Mouse (Mus musculus) neural tube, embryonic 14.5 days (tissue): ENCODE measurements around the gene Rrnad1. TPM values are rescaled to one million over a fixed set of nuclear protein-coding genes. Genes with fewer than 3 reads are reported as not detected.
A peak's percentile ranks its signal among the peaks of the same experiment; 100 is the strongest.

Source experiments
- ATAC-seq: fragments of 200-750 bp; cut with Nextera tagmentation; 2 replicates; pipeline ENCODE4 v1.8.0; 2017; ENCODE audit warnings: low read depth, mild to moderate bottlenecking, moderate TSS enrichment, moderate library complexity
- H3K27ac ChIP-seq: fragments of 300-500 bp; sonication (generic); 2 replicates; pipeline ENCODE4 v1.5.1; 2014; ENCODE audit warnings: low read depth, mild to moderate bottlenecking, control low read depth, low read length, moderate library complexity, mixed read lengths
- H3K27me3 ChIP-seq: fragments of 300-500 bp; sonication (generic); 2 replicates; pipeline ENCODE4 v1.6.1; 2014; ENCODE audit warnings: low read length; ENCODE audit not compliant: control insufficient read depth, insufficient read depth
- H3K36me3 ChIP-seq: fragments of 300-500 bp; sonication (generic); 2 replicates; pipeline ENCODE4 v1.6.1; 2014; ENCODE audit warnings: low read length, mixed read lengths; ENCODE audit not compliant: control insufficient read depth, insufficient read depth
- H3K4me1 ChIP-seq: fragments of 300-500 bp; sonication (generic); 2 replicates; pipeline ENCODE4 v1.6.1; 2014; ENCODE audit warnings: low read length; ENCODE audit not compliant: control insufficient read depth, insufficient read depth
- H3K4me2 ChIP-seq: fragments of 300-500 bp; sonication (generic); 2 replicates; pipeline ENCODE4 v1.6.1; 2014; ENCODE audit warnings: mild to moderate bottlenecking, low read depth, low read length, control low read depth
- H3K4me3 ChIP-seq: fragments of 300-500 bp; sonication (generic); 2 replicates; pipeline ENCODE4 v1.5.1; 2014; ENCODE audit warnings: low read depth, low read length, control low read depth, mixed read lengths
- H3K9ac ChIP-seq: fragments of 300-500 bp; sonication (generic); replicated peaks from 2 replicates; pipeline ENCODE4 v1.6.1; 2014; ENCODE audit warnings: low read depth, mild to moderate bottlenecking, control low read depth, low read length, mixed read lengths
- H3K9me3 ChIP-seq: fragments of 300-500 bp; sonication (generic); 2 replicates; pipeline ENCODE4 v1.6.1; 2016; ENCODE audit warnings: low read length; ENCODE audit not compliant: control insufficient read depth
- WGBS: fragments of 180-500 bp; shearing (Covaris S2); extraction: QIAGEN DNeasy Blood & Tissue Kit; methylation state at CpG from one replicate; pipeline ENCODE4 v1.1.7; 2014; 5-methylcytosine and 5-hydroxymethylcytosine counted together
- polyA plus RNA-seq: library from polyadenylated mRNA; unstranded; fragments of >200 nt; fragmentation: Nextera tagmentation; extraction: Ambion mirVana; gene quantifications from 2 replicates; pipeline ENCODE4 v1.2.1, GENCODE M21; 2014

Rrnad1 gene
- polyA plus RNA-seq, 1 experiment from 2014 or later, result 20.6 TPM

DNA sequence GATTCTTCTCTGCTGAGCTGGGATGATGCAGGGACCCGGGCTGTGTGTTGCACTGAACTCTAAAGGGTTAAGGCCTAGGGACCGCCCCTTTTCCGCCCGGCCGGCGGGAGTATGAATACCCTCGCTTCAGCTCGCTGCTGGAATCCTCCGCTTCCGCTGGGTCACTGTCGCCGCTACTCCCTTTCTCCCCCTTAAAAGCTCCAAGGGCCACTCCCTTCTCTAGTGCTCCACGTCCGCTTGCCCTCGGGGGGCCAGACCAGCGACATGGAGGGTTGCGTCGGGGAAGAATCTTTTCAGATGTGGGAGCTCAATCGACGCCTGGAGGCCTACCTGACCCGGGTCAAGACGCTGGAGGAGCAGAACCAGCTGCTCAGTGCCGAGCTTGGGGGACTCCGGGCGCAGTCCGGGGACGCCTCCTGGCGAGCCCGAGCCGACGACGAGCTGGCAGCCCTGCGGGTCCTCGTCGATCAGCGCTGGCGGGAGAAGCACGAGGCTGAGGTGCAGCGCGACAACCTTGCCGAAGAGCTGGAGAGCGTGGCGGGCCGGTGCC is 40.5 kb upstream of the Rrnad1 start, which contains the start of gene Nes:
Gene Nes, plus strand, starts transcription at position 140 of the 550 bp plus-strand sequence.
- no peaks in the 10 kb centered on the region for H3K9me3 ChIP-seq
- peak within 1 kb of the TSS; percentile 39; the same call in 1 of the 2 replicates for H3K27ac ChIP-seq
- ATAC-seq, result peak; percentile 80
- H3K4me3 ChIP-seq, result peak within 1 kb of the TSS; percentile 56
- WGBS, result under 1% methylated on average over 42 of the region's 44 CpGs
- H3K4me1 ChIP-seq, result peaks cover 29% of the 10 kb centered on the region
- H3K36me3 ChIP-seq, result no peaks in the 10 kb centered on the region
- H3K27me3 ChIP-seq, result no peaks in the 10 kb centered on the region
- peak within 1 kb of the TSS; percentile 70 for H3K9ac ChIP-seq
- H3K4me2 ChIP-seq, result peak within 1 kb of the TSS; percentile 94

DNA sequence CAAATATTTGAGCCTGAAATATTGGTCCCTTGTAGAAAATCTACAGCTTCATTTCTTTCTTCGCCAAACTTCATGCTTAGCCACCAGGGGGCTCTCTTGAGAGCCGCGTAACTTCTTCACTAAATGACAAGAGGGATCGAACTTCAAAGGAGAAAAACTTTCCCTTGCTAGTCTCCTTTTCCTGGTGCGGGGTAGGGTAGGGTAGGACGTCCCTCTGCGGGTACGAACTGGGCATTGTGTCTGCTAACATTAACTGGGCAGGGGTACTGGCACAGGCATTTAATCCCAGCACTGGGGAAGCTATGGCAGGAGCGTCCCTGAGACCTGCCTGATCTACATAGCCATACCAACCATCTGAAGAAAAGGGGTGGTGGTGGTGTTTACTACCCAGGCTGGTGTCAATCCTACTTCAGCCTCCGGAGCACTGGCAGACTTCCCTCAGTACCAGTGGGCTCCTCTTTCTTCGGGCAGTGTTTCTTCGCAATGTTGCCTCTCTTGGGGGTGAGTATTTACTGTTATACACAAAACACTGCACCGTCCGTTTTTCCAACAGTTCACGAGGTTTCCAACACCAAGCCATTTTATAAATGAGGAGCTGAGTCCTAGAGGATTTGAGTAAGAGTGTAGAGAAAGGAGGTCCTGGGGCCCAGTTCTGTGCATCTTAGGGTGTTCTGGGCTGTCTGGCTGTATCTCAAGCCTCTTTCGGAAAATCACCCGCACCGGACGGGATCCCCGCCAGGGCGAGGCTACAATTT is 39.8 kb upstream of the Rrnad1 start:
- H3K4me1 ChIP-seq, result peaks cover 29% of the 10 kb centered on the region
- H3K36me3 ChIP-seq, result no peaks in the 10 kb centered on the region
- 1% methylated on average over 21 of the region's 21 CpGs for WGBS
- H3K27me3 ChIP-seq, result no peaks in the 10 kb centered on the region
- H3K4me2 ChIP-seq, result peak overlapping the region; percentile 94
- no peak for ATAC-seq
- H3K4me3 ChIP-seq, result peak overlapping the region; percentile 56
- peak overlapping the region; percentile 34; the same call in 1 of the 2 replicates for H3K27ac ChIP-seq
- no peaks in the 10 kb centered on the region for H3K9me3 ChIP-seq
- H3K9ac ChIP-seq, result peak overlapping the region; percentile 70; the same call in 1 of the 2 replicates

DNA sequence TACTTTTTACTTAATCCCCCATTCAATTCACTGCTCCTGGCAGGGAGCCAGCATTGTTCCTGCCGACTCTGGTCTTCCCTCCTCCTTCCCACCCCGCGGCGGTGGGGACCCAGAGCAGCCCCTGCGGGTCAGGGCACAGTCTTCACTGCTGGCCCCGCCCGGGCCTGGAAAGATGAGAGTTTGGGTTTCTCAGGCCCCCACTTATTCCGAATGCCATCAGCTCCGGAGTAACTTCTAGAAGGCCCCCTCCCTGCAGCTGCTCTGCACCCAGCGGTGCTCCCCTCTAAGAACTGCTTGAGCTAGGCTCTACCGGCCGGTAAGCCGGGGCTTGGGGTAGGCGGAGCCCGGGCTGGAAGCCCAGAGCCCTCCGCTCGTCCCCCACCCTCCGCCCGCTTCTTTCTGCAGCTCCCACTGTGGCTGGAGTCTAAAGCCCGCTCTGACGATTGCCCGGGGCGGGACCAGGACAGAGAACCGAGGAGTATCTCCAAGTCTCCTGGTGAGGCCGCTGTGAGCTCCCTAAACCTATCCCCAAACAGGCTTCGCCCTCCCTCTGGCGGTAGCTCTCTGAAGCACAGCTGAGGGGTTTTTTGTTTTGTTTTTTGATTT is 30.2 kb upstream of the Rrnad1 start:
- WGBS, result under 1% methylated on average over 27 of the region's 27 CpGs
- ATAC-seq, result peak; percentile 98

DNA sequence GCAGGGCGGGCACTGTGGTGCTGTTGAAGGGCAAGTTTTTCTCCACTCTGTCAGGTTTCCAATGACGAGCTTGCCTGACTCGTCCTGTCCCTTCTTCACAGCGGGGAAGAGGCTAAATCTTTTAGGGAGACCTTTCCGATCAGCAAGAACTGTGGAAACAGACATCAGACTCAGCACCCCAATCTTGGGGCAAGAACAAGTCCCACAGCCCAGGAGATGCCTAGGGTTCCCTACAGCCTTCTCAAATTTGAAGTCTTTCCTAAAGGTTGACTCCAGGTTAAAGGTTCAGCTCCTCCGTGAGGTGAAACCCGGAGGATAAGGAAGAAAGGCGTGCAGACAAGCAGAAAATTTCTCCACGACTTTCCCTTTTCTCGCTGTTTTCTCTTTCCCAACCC is 29.7 kb upstream of the Rrnad1 start:
- Histone ChIP-seq H3K4me1 (no peaks in the 10 kb centered on the region), H3K9ac (peak overlapping the region; percentile 61; the same call in 1 of the 2 replicates), H3K36me3 (no peaks in the 10 kb centered on the region), H3K4me2 (peak overlapping the region; percentile 63), H3K27me3 (no peaks in the 10 kb centered on the region), H3K27ac (peak overlapping the region; percentile 90), H3K4me3 (peak overlapping the region; percentile 42), H3K9me3 (no peaks in the 10 kb centered on the region)
- WGBS, result 2% methylated on average over 10 of the region's 10 CpGs
- no peak for ATAC-seq

More for the DNA sequence above, 30.2 kb upstream of the Rrnad1 start:
- peak overlapping the region; percentile 90 for H3K27ac ChIP-seq
- H3K27me3 ChIP-seq, result no peaks in the 10 kb centered on the region
- H3K4me3 ChIP-seq, result peak overlapping the region; percentile 42
- no peaks in the 10 kb centered on the region for H3K4me1 ChIP-seq
- H3K36me3 ChIP-seq, result no peaks in the 10 kb centered on the region
- H3K4me2 ChIP-seq, result peak overlapping the region; percentile 63
- no peaks in the 10 kb centered on the region for H3K9me3 ChIP-seq
- H3K9ac ChIP-seq, result peak overlapping the region; percentile 61

DNA sequence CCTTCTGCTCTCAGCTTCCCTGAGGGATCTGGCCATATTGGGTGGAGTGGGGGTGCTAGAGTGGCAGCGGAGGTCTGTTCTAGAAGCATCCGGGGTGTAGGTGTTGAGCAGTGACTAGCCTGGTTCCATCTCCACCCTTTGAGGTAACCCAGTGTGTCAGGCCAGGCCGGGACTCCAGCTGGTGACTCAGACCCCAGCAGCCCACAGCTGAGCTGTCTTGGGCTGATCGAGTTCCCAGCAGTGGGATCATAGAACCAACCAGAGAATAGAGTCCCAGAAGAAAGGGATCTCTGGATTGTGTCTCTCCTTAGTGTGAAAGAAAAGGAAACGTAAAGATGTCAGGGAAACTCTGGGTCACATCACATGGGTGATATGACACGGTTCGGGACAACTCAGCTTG is 28.9 kb upstream of the Rrnad1 start:
- no peak overlapping the region for H3K9ac ChIP-seq
- H3K4me3 ChIP-seq, result no peak overlapping the region
- no peaks in the 10 kb centered on the region for H3K9me3 ChIP-seq
- 38% methylated on average over 7 of the region's 7 CpGs for WGBS
- no peaks in the 10 kb centered on the region for H3K4me1 ChIP-seq
- H3K4me2 ChIP-seq, result no peak overlapping the region
- no peak for ATAC-seq
- no peak overlapping the region for H3K27ac ChIP-seq
- H3K36me3 ChIP-seq, result no peaks in the 10 kb centered on the region
- H3K27me3 ChIP-seq, result no peaks in the 10 kb centered on the region

DNA sequence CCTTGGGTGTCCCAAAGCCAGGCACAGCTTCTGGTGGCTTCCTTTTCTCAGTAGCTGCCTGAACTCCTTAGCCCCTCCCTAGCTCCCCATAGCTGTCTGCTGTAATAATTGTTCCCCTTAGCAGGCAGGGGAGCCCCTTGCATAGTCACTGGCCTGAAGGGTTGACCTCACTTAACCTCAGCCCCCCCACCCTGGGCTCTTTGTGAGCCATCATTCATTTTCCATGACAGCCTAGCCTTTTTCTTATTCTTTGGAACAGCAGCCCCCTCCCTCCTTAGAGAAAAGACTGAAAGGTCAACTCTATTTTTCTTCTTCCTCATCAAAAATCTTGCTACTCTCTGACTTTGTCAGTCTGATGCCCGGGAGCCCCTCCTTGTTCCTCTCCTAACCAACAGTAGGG is 28.4 kb upstream of the Rrnad1 start:
- H3K9me3 ChIP-seq, result no peaks in the 10 kb centered on the region
- no peak overlapping the region for H3K27ac ChIP-seq
- H3K36me3 ChIP-seq, result no peaks in the 10 kb centered on the region
- no peak overlapping the region for H3K9ac ChIP-seq
- no peak overlapping the region for H3K4me3 ChIP-seq
- no peaks in the 10 kb centered on the region for H3K4me1 ChIP-seq
- H3K27me3 ChIP-seq, result no peaks in the 10 kb centered on the region
- 17% methylated on average over 1 of the region's 1 CpGs for WGBS
- H3K4me2 ChIP-seq, result no peak overlapping the region
- ATAC-seq, result no peak

DNA sequence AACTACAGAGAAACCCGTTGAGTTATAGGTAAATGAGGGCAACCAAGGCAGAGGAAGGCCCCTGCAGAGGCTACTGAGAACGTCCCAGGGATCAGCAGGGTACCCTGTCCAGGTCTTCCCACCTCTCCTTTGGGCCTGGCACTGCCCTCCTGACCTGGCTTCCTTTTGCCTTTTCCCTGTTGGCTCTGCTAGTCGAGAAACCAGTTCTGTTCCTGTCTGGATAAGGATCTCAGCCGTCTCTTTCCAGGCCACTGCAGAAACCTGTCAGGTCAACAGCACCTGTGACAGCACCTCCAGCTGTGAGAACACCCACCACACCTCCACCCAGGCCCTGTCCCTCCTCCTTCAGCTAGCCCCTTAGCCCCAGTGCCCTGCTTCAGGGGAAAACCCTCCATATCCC is 28.0 kb upstream of the Rrnad1 start:
- WGBS, result 12% methylated on average over 4 of the region's 4 CpGs
- ATAC-seq, result no peak
- no peak overlapping the region for H3K4me3 ChIP-seq
- no peak overlapping the region for H3K4me2 ChIP-seq
- no peaks in the 10 kb centered on the region for H3K36me3 ChIP-seq
- H3K9ac ChIP-seq, result no peak overlapping the region
- no peak overlapping the region for H3K27ac ChIP-seq
- no peaks in the 10 kb centered on the region for H3K9me3 ChIP-seq
- no peaks in the 10 kb centered on the region for H3K4me1 ChIP-seq
- H3K27me3 ChIP-seq, result no peaks in the 10 kb centered on the region

DNA sequence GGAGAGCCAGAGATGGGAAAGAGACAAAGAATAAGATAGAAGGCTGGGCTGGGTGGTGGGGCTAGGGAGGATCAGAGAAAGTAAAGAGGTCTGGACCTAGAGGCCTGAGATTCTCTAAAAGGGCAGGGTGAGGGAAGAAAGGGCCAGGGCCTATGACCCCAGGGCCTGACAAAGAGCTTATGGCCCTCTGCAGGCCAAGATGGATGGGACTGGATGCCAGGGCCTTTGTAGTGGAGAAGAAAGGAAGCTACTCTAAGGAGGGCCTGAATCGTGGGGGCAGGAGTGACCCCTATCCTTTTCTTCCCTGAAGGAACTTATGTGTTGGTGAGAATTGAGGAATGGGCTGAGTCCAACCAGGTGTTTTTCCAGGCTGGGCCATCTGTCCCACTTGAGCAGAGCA is 27.5 kb upstream of the Rrnad1 start:
- no peak overlapping the region for H3K4me2 ChIP-seq
- H3K4me3 ChIP-seq, result no peak overlapping the region
- H3K27me3 ChIP-seq, result no peaks in the 10 kb centered on the region
- no peak overlapping the region for H3K27ac ChIP-seq
- no peak for ATAC-seq
- no peaks in the 10 kb centered on the region for H3K36me3 ChIP-seq
- WGBS, result 0% methylated on average over 1 of the region's 1 CpGs
- no peak overlapping the region for H3K9ac ChIP-seq
- H3K9me3 ChIP-seq, result no peaks in the 10 kb centered on the region
- H3K4me1 ChIP-seq, result peaks cover under 1% of the 10 kb centered on the region; the same call in 1 of the 2 replicates

DNA sequence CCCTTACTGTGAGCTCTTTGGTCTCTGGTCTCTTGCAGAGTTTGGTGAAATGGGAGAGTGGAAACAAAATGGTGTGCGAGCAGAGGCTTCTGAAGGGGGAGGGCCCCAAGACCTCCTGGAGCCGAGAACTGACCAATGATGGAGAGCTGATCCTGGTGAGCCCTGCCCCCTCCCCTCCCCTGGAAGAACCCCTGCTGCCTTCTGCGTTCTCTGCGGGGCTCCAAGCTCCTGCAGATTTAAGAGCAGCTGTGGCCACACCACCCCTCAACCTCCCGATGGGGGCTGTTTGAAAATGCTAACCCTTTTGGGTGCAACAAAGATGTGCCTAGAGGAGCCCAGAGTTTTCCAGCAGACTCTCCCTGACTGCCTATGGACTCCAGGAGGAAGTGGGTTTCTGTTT is 21.9 kb upstream of the Rrnad1 start:
- H3K4me1 ChIP-seq, result peaks cover 30% of the 10 kb centered on the region
- WGBS, result 0% methylated on average over 5 of the region's 5 CpGs
- H3K27me3 ChIP-seq, result no peaks in the 10 kb centered on the region
- no peaks in the 10 kb centered on the region for H3K9me3 ChIP-seq
- peak overlapping the region; percentile 41 for H3K4me2 ChIP-seq
- peak overlapping the region; percentile 5; the same call in 1 of the 2 replicates for H3K4me3 ChIP-seq
- 0 out of 2 replicates have a peak overlapping the region, but pooled peaks have one; percentile 25 for H3K9ac ChIP-seq
- no peaks in the 10 kb centered on the region for H3K36me3 ChIP-seq
- 0 out of 2 replicates have a peak overlapping the region, but pooled peaks have one; percentile 10 for H3K27ac ChIP-seq
- 0 out of 2 replicates have a peak, but pooled peaks have one; percentile 39 for ATAC-seq
